Mouse (Mus musculus) forebrain, postnatal 0 days (tissue): ENCODE measurements around the gene Deaf1. TPM values are rescaled to one million over a fixed set of nuclear protein-coding genes. Genes with fewer than 3 reads are reported as not detected.

ENCODE experiments used
- ATAC-seq: fragments of 200-750 bp; cut with Nextera tagmentation; 2 replicates; pipeline ENCODE4 v1.8.0; 2017; ENCODE audit warnings: mild to moderate bottlenecking, moderate library complexity
- DNase-seq: peaks from one replicate; pipeline ENCODE4 v3.0.0-alpha.2; 2015
- H3K27ac ChIP-seq: fragments of 300-500 bp; sonication (generic); 2 replicates; pipeline ENCODE4 v1.5.1; 2014; ENCODE audit warnings: low read depth, mild to moderate bottlenecking, antibody characterized with exemption, low read length, moderate library complexity, mixed read lengths
- H3K27me3 ChIP-seq: fragments of 300-500 bp; sonication (generic); 2 replicates; pipeline ENCODE4 v1.6.1; 2014; ENCODE audit warnings: mild to moderate bottlenecking, low read length, mixed read lengths; ENCODE audit not compliant: insufficient read depth
- H3K36me3 ChIP-seq: fragments of 300-500 bp; sonication (generic); 2 replicates; pipeline ENCODE4 v1.6.1; 2014; ENCODE audit warnings: mild to moderate bottlenecking, moderate library complexity; ENCODE audit not compliant: insufficient read depth
- H3K4me1 ChIP-seq: fragments of 300-500 bp; sonication (generic); 2 replicates; pipeline ENCODE4 v1.6.1; 2014; ENCODE audit warnings: antibody characterized with exemption; ENCODE audit not compliant: insufficient read depth
- H3K4me2 ChIP-seq: fragments of 300-500 bp; sonication (generic); 2 replicates; pipeline ENCODE4 v1.6.1; 2014; ENCODE audit warnings: low read depth, mild to moderate bottlenecking, moderate library complexity
- H3K4me3 ChIP-seq: fragments of 300-500 bp; sonication (generic); 2 replicates; pipeline ENCODE4 v1.5.1; 2014; ENCODE audit warnings: low read depth, low read length, mixed read lengths
- H3K9ac ChIP-seq: fragments of 300-500 bp; sonication (generic); 2 replicates; pipeline ENCODE4 v1.6.1; 2014; ENCODE audit warnings: mild to moderate bottlenecking
- H3K9me3 ChIP-seq: fragments of 300-500 bp; sonication (generic); 2 replicates; pipeline ENCODE4 v1.6.1; 2016; ENCODE audit warnings: low read length
- CTCF ChIP-seq: sonication (generic); IDR thresholded peaks from 2 replicates; pipeline ENCODE4 v1.5.1; 2016; ENCODE audit warnings: antibody characterized with exemption, control low read depth, low read depth
- WGBS: fragments of 180-500 bp; shearing (Covaris S2); extraction: QIAGEN DNeasy Blood & Tissue Kit; methylation state at CpG from one replicate; pipeline ENCODE4 v1.1.7; 2014; 5-methylcytosine and 5-hydroxymethylcytosine counted together
- polyA plus RNA-seq: library from polyadenylated mRNA; unstranded; fragments of >200 nt; fragmentation: Nextera tagmentation; extraction: Ambion mirVana; gene quantifications from 2 replicates; pipeline ENCODE4 v1.2.1, GENCODE M21; 2015
- total RNA-seq: library from RNA; depleted of rRNA; stranded (reverse); fragments of >200 nt; gene quantifications from 2 replicates; pipeline ENCODE4 v1.2.3, GENCODE M21; 2014

The Deaf1 gene
- total and polyA plus RNA-seq, 2 experiments from 2014 or later, result 238 to 282 TPM

DNA sequence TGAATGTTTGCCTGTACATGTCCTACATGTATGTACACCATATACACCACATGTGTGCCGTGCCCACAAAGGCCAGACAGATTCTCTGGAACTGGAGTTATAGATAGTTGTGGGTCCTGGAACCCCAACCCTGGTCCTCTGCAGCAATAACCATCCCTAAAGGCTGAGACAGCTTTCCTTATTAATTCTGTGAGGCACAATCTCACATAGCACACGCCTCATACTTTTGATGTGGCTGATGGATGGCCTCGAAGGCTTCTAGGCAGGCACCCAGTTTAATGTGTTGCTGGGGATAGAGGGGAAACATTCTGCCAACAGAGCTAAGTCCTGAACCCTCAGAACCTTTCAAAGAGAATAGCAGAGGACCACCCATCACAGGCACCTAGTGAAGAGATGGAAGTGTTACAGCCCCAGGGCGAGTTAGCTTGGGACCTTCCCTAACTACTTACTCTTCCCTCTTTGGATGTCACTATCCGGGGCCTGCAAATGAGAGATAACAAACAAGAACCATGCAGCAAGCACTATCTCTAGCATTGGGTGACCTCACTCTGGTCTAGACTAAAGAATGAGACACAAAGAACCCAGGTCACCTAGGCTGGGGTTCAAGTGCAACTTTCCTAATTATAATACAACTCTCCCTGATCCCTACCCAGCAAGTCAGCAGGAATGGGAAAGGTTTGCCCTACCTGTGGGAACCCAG, 37.0 kb upstream of the Deaf1 start:
- no peak for TF ChIP-seq CTCF
- 90% methylated on average over 5 of the region's 5 CpGs for WGBS
- H3K9ac ChIP-seq, result no peak overlapping the region

DNA sequence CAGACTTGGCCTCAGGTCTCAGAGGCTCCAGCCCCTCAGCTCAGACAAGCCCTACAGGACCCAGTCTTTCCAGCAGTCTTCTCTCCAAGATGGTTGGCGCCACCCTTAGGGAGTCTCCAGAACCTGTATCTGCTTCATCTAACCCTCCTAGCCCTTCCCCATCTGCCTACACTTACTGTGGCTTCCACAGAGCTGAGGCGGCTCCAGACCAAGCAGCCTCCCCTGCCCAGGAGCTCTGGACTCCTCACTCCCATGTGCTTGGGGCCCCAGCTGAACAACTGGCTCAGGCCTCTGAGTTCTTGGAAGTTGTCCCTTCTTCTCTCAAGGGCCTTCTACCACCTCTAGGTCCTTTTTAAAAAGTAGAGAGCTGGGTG, 36.2 kb upstream of the Deaf1 start:
- Histone ChIP-seq H3K4me2 (no peak overlapping the region), H3K9me3 (no peaks in the 10 kb centered on the region), H3K27me3 (no peaks in the 10 kb centered on the region), H3K9ac (no peak overlapping the region), H3K4me3 (no peak overlapping the region), H3K27ac (no peak overlapping the region), H3K36me3 (no peaks in the 10 kb centered on the region), H3K4me1 (no peaks in the 10 kb centered on the region)
- TF ChIP-seq CTCF, result no peak
- DNase-seq (no peak), ATAC-seq (no peak; the same call in 1 of the 2 replicates)
- 71% methylated on average over 2 of the region's 2 CpGs for WGBS

More for the DNA sequence above, 37.0 kb upstream of the Deaf1 start:
- DNase-seq (no peak), ATAC-seq (no peak)
- Histone ChIP-seq H3K27ac (no peak overlapping the region), H3K4me2 (no peak overlapping the region), H3K27me3 (no peaks in the 10 kb centered on the region), H3K4me1 (no peaks in the 10 kb centered on the region), H3K36me3 (no peaks in the 10 kb centered on the region), H3K9me3 (no peaks in the 10 kb centered on the region), H3K4me3 (no peak overlapping the region)

DNA sequence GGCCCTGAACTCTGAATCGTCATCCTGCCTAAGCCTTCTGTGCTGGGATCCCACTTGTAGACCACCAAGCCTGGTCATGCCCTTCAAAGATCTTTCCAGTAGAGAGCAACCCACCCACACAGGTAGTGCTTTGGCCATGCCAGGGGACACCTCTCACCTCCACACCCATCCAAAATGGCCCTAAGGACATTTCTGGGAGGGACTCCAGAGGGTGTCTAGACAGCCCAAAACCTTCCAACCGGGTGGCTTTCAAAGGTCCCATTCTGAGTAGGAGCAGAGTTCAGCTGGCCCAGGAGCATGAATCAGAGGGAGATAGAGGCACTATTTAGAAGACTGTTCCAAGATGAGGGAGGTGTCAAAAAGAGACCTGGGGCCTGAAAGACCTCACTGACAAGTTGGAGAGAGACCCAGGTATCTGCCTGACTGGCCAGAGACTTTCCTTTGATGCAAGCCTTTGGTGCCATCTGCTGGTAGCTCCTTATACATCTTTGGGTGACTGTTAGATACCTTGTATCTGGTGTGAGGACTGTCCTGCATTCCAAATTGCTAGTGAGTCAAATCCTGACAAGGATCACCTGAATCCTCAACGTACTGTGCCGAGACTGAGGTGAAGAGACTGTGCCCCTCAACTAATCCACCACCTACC, 35.7 kb upstream of the Deaf1 start:
- ATAC-seq (peak; percentile 79; the same call in 1 of the 2 replicates), DNase-seq (peak; percentile 83)
- no peaks in the 10 kb centered on the region for H3K36me3 ChIP-seq
- WGBS, result 62% methylated on average over 4 of the region's 4 CpGs
- H3K27me3 ChIP-seq, result no peaks in the 10 kb centered on the region
- no peak overlapping the region for H3K4me2 ChIP-seq
- peak; percentile 82 for TF ChIP-seq CTCF
- H3K9me3 ChIP-seq, result no peaks in the 10 kb centered on the region
- H3K4me3 ChIP-seq, result no peak overlapping the region
- no peak overlapping the region for H3K27ac ChIP-seq
- H3K4me1 ChIP-seq, result no peaks in the 10 kb centered on the region
- no peak overlapping the region for H3K9ac ChIP-seq

DNA sequence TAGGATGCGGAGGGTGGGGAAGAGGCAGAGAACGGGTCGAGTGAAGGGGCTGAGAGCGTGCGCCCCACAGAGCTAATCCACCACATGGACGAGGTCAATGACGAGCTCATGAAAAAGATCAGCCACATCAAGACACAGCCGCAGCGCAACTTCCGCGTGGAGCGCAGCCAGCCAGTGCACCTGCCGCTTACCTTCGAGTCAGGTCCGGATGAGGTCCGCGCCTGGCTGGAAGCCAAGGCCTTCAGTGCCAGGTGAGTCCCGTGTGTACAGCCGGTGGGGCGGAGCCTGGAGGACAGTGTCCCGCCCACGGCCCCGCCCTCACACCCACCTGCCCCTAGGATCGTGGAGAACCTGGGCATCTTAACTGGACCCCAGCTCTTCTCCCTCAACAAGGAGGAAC, 34.0 kb upstream of the Deaf1 start:
- no peak overlapping the region for H3K4me3 ChIP-seq
- no peak for ATAC-seq
- 13% methylated on average over 24 of the region's 24 CpGs for WGBS
- DNase-seq, result no peak
- H3K27me3 ChIP-seq, result no peaks in the 10 kb centered on the region
- no peak for TF ChIP-seq CTCF
- no peaks in the 10 kb centered on the region for H3K9me3 ChIP-seq
- no peaks in the 10 kb centered on the region for H3K4me1 ChIP-seq
- no peak overlapping the region for H3K9ac ChIP-seq
- 0 out of 2 replicates have a peak overlapping the region, but pooled peaks have one; percentile 13 for H3K4me2 ChIP-seq
- no peaks in the 10 kb centered on the region for H3K36me3 ChIP-seq
- no peak overlapping the region for H3K27ac ChIP-seq

DNA sequence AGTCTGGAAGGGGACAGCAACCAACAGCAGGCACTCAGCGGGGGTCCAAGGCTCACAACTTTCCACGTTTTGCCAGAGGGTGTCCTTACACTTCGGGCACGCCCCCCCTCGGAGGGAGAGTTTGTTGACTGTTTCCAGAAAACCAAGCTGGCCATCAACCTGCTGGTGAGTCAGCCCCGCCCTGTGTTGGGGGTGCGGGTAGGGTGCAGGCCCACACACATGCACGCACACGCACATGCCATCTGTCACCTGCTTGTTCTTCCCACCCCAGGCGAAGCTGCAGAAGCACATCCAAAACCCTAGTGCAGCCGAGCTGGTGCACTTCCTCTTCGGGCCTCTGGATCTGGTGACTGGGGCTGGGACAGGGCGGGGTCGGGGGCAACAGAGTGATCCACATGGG, 29.5 kb upstream of the Deaf1 start:
- no peaks in the 10 kb centered on the region for H3K36me3 ChIP-seq
- TF ChIP-seq CTCF, result no peak
- H3K4me3 ChIP-seq, result no peak overlapping the region
- 82% methylated on average over 14 of the region's 14 CpGs for WGBS
- no peak overlapping the region for H3K9ac ChIP-seq
- ATAC-seq (no peak), DNase-seq (no peak)
- no peaks in the 10 kb centered on the region for H3K27me3 ChIP-seq
- no peak overlapping the region for H3K4me2 ChIP-seq
- no peaks in the 10 kb centered on the region for H3K9me3 ChIP-seq
- 0 out of 2 replicates have a peak, but pooled peaks cover 8% of the 10 kb centered on the region for H3K4me1 ChIP-seq
- no peak overlapping the region for H3K27ac ChIP-seq

DNA sequence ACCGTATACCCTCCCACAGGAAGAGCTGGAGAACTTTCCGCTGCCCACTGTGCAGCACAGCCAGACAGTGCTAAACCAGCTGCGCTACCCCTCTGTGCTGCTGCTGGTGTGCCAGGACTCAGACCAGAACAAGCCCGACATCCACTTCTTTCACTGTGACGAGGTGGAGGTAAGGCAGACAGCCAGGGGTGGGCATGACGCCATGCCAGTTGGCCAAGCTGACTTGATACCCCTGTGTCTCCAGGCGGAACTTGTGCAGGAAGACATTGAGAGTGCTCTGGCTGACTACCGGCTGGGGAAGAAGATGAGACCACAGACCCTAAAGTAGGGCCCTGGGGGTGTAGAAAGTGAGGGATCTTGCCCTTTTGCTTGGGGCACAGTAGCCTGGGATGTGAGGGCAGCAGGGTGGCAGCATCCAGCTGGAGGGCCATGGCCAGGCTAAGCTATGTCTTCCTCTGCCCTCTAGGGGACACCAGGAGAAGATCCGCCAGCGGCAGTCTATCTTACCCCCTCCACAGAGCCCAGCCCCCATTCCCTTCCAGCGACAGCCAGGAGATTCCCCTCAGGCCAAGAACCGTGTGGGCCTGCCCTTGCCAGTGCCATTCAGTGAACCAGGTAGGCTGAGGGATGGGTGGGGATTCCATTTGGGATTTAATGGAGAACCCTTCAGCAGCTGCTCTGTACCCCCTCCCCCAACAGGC, 28.3 kb upstream of the Deaf1 start:
- TF ChIP-seq CTCF, result peak; percentile 43
- H3K9ac ChIP-seq, result no peak overlapping the region
- H3K27me3 ChIP-seq, result no peaks in the 10 kb centered on the region
- no peaks in the 10 kb centered on the region for H3K36me3 ChIP-seq
- ATAC-seq (peak; percentile 48), DNase-seq (no peak)
- H3K4me3 ChIP-seq, result no peak overlapping the region
- H3K4me2 ChIP-seq, result no peak overlapping the region
- H3K27ac ChIP-seq, result no peak overlapping the region
- WGBS, result 44% methylated on average over 12 of the region's 12 CpGs
- H3K4me1 ChIP-seq, result 0 out of 2 replicates have a peak, but pooled peaks cover 8% of the 10 kb centered on the region
- H3K9me3 ChIP-seq, result no peaks in the 10 kb centered on the region

DNA sequence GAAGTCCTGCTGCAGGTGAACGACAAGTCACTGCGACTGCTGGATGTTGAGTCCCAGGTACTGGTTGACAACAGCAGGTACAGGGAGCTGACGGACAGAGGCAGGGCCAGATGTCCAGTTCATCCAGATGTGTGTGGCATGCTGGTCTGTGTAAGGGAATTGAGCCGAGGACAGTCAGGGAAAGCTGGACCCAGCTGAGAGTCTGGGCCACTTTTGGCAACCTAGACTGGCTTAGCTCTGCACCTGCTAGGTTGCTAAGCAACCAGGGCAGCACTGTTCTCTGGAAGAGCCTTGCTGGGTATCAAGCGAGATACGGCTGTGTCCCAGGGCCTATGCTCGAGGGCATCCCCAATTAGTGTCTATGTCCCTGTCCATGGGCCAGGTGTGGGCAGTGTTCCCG, 27.6 kb upstream of the Deaf1 start:
- no peak overlapping the region for H3K4me2 ChIP-seq
- no peak overlapping the region for H3K9ac ChIP-seq
- WGBS, result 52% methylated on average over 8 of the region's 8 CpGs
- H3K4me1 ChIP-seq, result 0 out of 2 replicates have a peak, but pooled peaks cover 8% of the 10 kb centered on the region
- TF ChIP-seq CTCF, result no peak
- ATAC-seq (peak; percentile 76), DNase-seq (peak; percentile 49)
- no peak overlapping the region for H3K4me3 ChIP-seq
- H3K27me3 ChIP-seq, result no peaks in the 10 kb centered on the region
- H3K36me3 ChIP-seq, result no peaks in the 10 kb centered on the region
- no peak overlapping the region for H3K27ac ChIP-seq
- no peaks in the 10 kb centered on the region for H3K9me3 ChIP-seq
